Mouse (Mus musculus) E14TG2a.4 (cell line): Measurements from ENCODE around the gene Il10ra.

Experiments used
- CTCF ChIP-seq: conservative IDR thresholded peaks from 2 replicates; pipeline ENCODE4 v1.5.1; 2014; ENCODE audit warnings: low read length
- NANOG ChIP-seq: IDR thresholded peaks from 2 replicates; pipeline ENCODE4 v1.6.1; 2014; ENCODE audit warnings: borderline replicate concordance, low read length, mixed read lengths
- POU5F1 ChIP-seq: IDR thresholded peaks from 2 replicates; pipeline ENCODE4 v1.6.1; 2014; ENCODE audit warnings: low read length, borderline replicate concordance

GRCm38 (mm10) chr9:45236744-45237143 lies 32.2 kb downstream of the Il10ra start:
- no peak for TF ChIP-seq CTCF
- no peak for TF ChIP-seq POU5F1
- TF ChIP-seq NANOG, result no peak
